Mouse (Mus musculus): ENCODE results near the gene Ankrd55. TPM values are rescaled to one million over a fixed set of nuclear protein-coding genes. Genes with fewer than 3 reads are reported as not detected.

Gene Ankrd55
- polyA plus RNA-seq, 1 experiment = 0.08 TPM

GRCm38 (mm10) chr13:112254116-112254515, 34.1 kb upstream of the Ankrd55 start:
- 74% methylated on average over 8 of the region's 8 CpGs for WGBS
- peak; percentile 32 for DNase-seq
- Histone ChIP-seq H3K27me3 (replicated peaks; ENCODE audit: control insufficient read depth, insufficient read depth, low read length) (no peaks in the 10 kb centered on the region), H3K4me3 (ENCODE audit: insufficient read depth, low read depth, low read length) (no peak overlapping the region), H3K4me1 (ENCODE audit: control insufficient read depth, insufficient read depth, low read length) (no peaks in the 10 kb centered on the region), H3K36me3 (ENCODE audit: control insufficient read depth, insufficient read depth, low read length) (no peaks in the 10 kb centered on the region), H3K27ac (ENCODE audit: insufficient read depth, low read depth, low read length) (no peak overlapping the region)
- TF ChIP-seq CTCF (conservative IDR thresholded peaks at IDR 0.05; ENCODE audit: insufficient read depth, insufficient read length, low read depth, low read length) (no peak), POLR2A (IDR thresholded peaks at IDR 0.05; ENCODE audit: low read depth, low read length) (no peak)

- H3K27me3 ChIP-seq (replicated peaks; ENCODE audit: control insufficient read depth, insufficient read depth, low read length) = no peaks in the 10 kb centered on the region
- H3K36me3 ChIP-seq (ENCODE audit: control insufficient read depth, insufficient read depth, low read length) = no peaks in the 10 kb centered on the region
- DNase-seq = no peak
- no peak for TF ChIP-seq POLR2A (IDR thresholded peaks at IDR 0.05; ENCODE audit: low read depth, low read length)
- TF ChIP-seq CTCF (conservative IDR thresholded peaks at IDR 0.05; ENCODE audit: insufficient read depth, insufficient read length, low read depth, low read length) = no peak
- H3K27ac ChIP-seq (ENCODE audit: insufficient read depth, low read depth, low read length) = no peak overlapping the region
- 86% methylated on average over 5 of the region's 5 CpGs for WGBS
- no peaks in the 10 kb centered on the region for H3K4me1 ChIP-seq (ENCODE audit: control insufficient read depth, insufficient read depth, low read length)
- no peak overlapping the region for H3K4me3 ChIP-seq (ENCODE audit: insufficient read depth, low read depth, low read length)
These were observed 32.4 kb upstream of the Ankrd55 start for GRCm38 (mm10) chr13:112255862-112256261.

DNA sequence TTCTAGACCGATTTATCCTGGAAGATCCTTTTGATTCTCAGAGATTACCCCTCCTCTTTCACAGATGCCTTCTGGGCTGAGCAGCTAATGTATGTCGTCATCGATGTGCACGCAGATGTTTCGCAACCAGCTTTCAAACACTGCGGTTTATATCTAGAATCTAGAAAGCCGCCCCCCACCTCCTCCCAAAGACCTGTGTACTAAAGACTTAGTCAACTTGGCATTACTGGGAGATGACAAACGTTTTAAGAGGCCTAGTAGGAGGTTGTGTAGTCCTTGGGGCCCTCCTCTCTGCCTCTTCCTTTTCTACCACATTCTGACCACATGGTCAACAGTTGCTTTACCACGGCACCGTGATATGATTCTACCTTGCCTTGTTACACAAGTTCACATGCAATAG, 29.8 kb upstream of the Ankrd55 start:
- TF ChIP-seq POLR2A (IDR thresholded peaks at IDR 0.05; ENCODE audit: low read depth, low read length) (no peak), CTCF (conservative IDR thresholded peaks at IDR 0.05; ENCODE audit: insufficient read depth, insufficient read length, low read depth, low read length) (no peak)
- Histone ChIP-seq H3K4me3 (ENCODE audit: insufficient read depth, low read depth, low read length) (no peak overlapping the region), H3K4me1 (ENCODE audit: control insufficient read depth, insufficient read depth, low read length) (no peaks in the 10 kb centered on the region), H3K36me3 (ENCODE audit: control insufficient read depth, insufficient read depth, low read length) (no peaks in the 10 kb centered on the region), H3K27ac (ENCODE audit: insufficient read depth, low read depth, low read length) (no peak overlapping the region), H3K27me3 (replicated peaks; ENCODE audit: control insufficient read depth, insufficient read depth, low read length) (no peaks in the 10 kb centered on the region)
- WGBS = 87% methylated on average over 10 of the region's 10 CpGs
- no peak for DNase-seq

GRCm38 (mm10) chr13:112259398-112259797, 28.9 kb upstream of the Ankrd55 start:
- TF ChIP-seq CTCF (conservative IDR thresholded peaks at IDR 0.05; ENCODE audit: insufficient read depth, insufficient read length, low read depth, low read length) = peak; percentile 97
- TF ChIP-seq POLR2A (IDR thresholded peaks at IDR 0.05; ENCODE audit: low read depth, low read length) = no peak
- Histone ChIP-seq H3K4me3 (ENCODE audit: insufficient read depth, low read depth, low read length) (no peak overlapping the region), H3K36me3 (ENCODE audit: control insufficient read depth, insufficient read depth, low read length) (no peaks in the 10 kb centered on the region), H3K4me1 (ENCODE audit: control insufficient read depth, insufficient read depth, low read length) (no peaks in the 10 kb centered on the region), H3K27ac (ENCODE audit: insufficient read depth, low read depth, low read length) (no peak overlapping the region), H3K27me3 (replicated peaks; ENCODE audit: control insufficient read depth, insufficient read depth, low read length) (no peaks in the 10 kb centered on the region)
- 35% methylated on average over 2 of the region's 2 CpGs for WGBS
- DNase-seq = peak; percentile 79

- Histone ChIP-seq H3K27ac (ENCODE audit: insufficient read depth, low read depth, low read length) (no peak overlapping the region), H3K27me3 (replicated peaks; ENCODE audit: control insufficient read depth, insufficient read depth, low read length) (no peaks in the 10 kb centered on the region), H3K4me1 (ENCODE audit: control insufficient read depth, insufficient read depth, low read length) (no peaks in the 10 kb centered on the region), H3K36me3 (ENCODE audit: control insufficient read depth, insufficient read depth, low read length) (no peaks in the 10 kb centered on the region), H3K4me3 (ENCODE audit: insufficient read depth, low read depth, low read length) (no peak overlapping the region)
- DNase-seq = peak; percentile 29
- no peak for TF ChIP-seq POLR2A (IDR thresholded peaks at IDR 0.05; ENCODE audit: low read depth, low read length)
- peak; percentile 90 for TF ChIP-seq CTCF (conservative IDR thresholded peaks at IDR 0.05; ENCODE audit: insufficient read depth, insufficient read length, low read depth, low read length)
- WGBS = 3% methylated on average over 4 of the region's 4 CpGs
These were observed 23.6 kb upstream of the Ankrd55 start for GRCm38 (mm10) chr13:112264666-112265065.

GRCm38 (mm10) chr13:112271901-112272537, 16.2 kb upstream of the Ankrd55 start:
- TF ChIP-seq POLR2A (IDR thresholded peaks at IDR 0.05; ENCODE audit: low read depth, low read length) (no peak), CTCF (conservative IDR thresholded peaks at IDR 0.05; ENCODE audit: insufficient read depth, insufficient read length, low read depth, low read length) (peak; percentile 40)
- Histone ChIP-seq H3K4me3 (ENCODE audit: insufficient read depth, low read depth, low read length) (no peak overlapping the region), H3K4me1 (ENCODE audit: control insufficient read depth, insufficient read depth, low read length) (no peaks in the 10 kb centered on the region), H3K36me3 (ENCODE audit: control insufficient read depth, insufficient read depth, low read length) (no peaks in the 10 kb centered on the region), H3K27me3 (replicated peaks; ENCODE audit: control insufficient read depth, insufficient read depth, low read length) (no peaks in the 10 kb centered on the region; the same call in 1 of the 2 replicates), H3K27ac (ENCODE audit: insufficient read depth, low read depth, low read length) (no peak overlapping the region)
- peak; percentile 48 for DNase-seq
- 41% methylated on average over 5 of the region's 5 CpGs for WGBS

- no peaks in the 10 kb centered on the region for H3K4me1 ChIP-seq (ENCODE audit: control insufficient read depth, insufficient read depth, low read length)
- TF ChIP-seq CTCF (conservative IDR thresholded peaks at IDR 0.05; ENCODE audit: insufficient read depth, insufficient read length, low read depth, low read length) (no peak), POLR2A (IDR thresholded peaks at IDR 0.05; ENCODE audit: low read depth, low read length) (no peak)
- no peaks in the 10 kb centered on the region for H3K36me3 ChIP-seq (ENCODE audit: control insufficient read depth, insufficient read depth, low read length)
- no peaks in the 10 kb centered on the region; the same call in 1 of the 2 replicates for H3K27me3 ChIP-seq (replicated peaks; ENCODE audit: control insufficient read depth, insufficient read depth, low read length)
- WGBS = 85% methylated on average over 3 of the region's 3 CpGs
- H3K27ac ChIP-seq (ENCODE audit: insufficient read depth, low read depth, low read length) = no peak overlapping the region
- DNase-seq = no peak
- H3K4me3 ChIP-seq (ENCODE audit: insufficient read depth, low read depth, low read length) = no peak overlapping the region
These were observed 13.6 kb upstream of the Ankrd55 start for GRCm38 (mm10) chr13:112274636-112275035.
